Comparison of ENCODE assay signal across 8 mouse cellular contexts in genomic region chr2:173021633-173022055, GRCm38 (mm10). TPM values are rescaled to one million over a fixed set of nuclear protein-coding genes. Genes with fewer than 3 reads are reported as not detected.
DNase-seq lines count a peak whose midpoint lies in the region; ATAC-seq and TF ChIP-seq lines count a peak whose summit lies in the region.

No protein-coding gene starts in this region.

- ATAC-seq in heart, embryonic 12.5 days (ENCODE audit: insufficient number of reproducible peaks, low FRiP score), result peak; percentile 79
- peak; percentile 60 for ATAC-seq in kidney, embryonic 16.5 days (ENCODE audit: low FRiP score, low TSS enrichment)
- peak; percentile 61 for ATAC-seq in monocyte, adult 5-6 weeks (replicated peaks; ENCODE audit: insufficient number of reproducible peaks, low FRiP score, low TSS enrichment, poor library complexity, severe bottlenecking)

- TF ChIP-seq POLR2A in liver, adult 2 months (IDR thresholded peaks at IDR 0.05; ENCODE audit: extremely low read depth, insufficient read depth, low read length), result peak; percentile 92

- peak; percentile 96 for DNase-seq in CD4-positive, CD25-positive, alpha-beta regulatory T cell, adult 2 months (ENCODE audit: low read depth, low spot score)
- DNase-seq in brain, embryonic 18.5 days (ENCODE audit: low read depth, low spot score), result peak; percentile 71
- DNase-seq in liver, adult 2 months (ENCODE audit: extremely low read depth, low read depth, low spot score), result peak; percentile 68
- DNase-seq in spleen, postnatal 36 days (ENCODE audit: low spot score in 2 of 2), result peak; percentile 92 to 94

- H3K4me2 ChIP-seq in heart, embryonic 12.5 days, result peak overlapping the region; percentile 81
- peak overlapping the region; percentile 89 for H3K4me2 ChIP-seq in kidney, embryonic 16.5 days (replicated peaks; ENCODE audit: low read depth, low read length)

- no peaks in the 10 kb centered on the region; the same call in 1 of the 2 replicates for H3K27me3 ChIP-seq in erythroblast, embryonic 14.5 days (ENCODE audit: control insufficient read depth)
- no peaks in the 10 kb centered on the region; the same call in 1 of the 2 replicates for H3K27me3 ChIP-seq in heart, embryonic 12.5 days (replicated peaks)
- peaks cover 9% of the 10 kb centered on the region; the same call in 1 of the 2 replicates for H3K27me3 ChIP-seq in kidney, embryonic 16.5 days (ENCODE audit: insufficient read depth, low read length)
- no peaks in the 10 kb centered on the region for H3K27me3 ChIP-seq in liver, adult 2 months (ENCODE audit: control insufficient read depth, insufficient read depth, low read length)

- H3K79me2 ChIP-seq in liver, adult 2 months (ENCODE audit: control insufficient read depth, insufficient read depth, low read length), result peaks cover 3% of the 10 kb centered on the region; the same call in 1 of the 2 replicates

- peak overlapping the region; percentile 68 for H3K4me3 ChIP-seq in erythroblast, embryonic 14.5 days (replicated peaks)
- H3K4me3 ChIP-seq in heart, embryonic 12.5 days, result peak overlapping the region; percentile 89
- peak overlapping the region; percentile 78 for H3K4me3 ChIP-seq in kidney, embryonic 16.5 days (ENCODE audit: low read length)
- H3K4me3 ChIP-seq in liver, adult 2 months (ENCODE audit: insufficient read depth, low read depth, low read length), result peak overlapping the region; percentile 84

- peaks cover 54% of the 10 kb centered on the region for H3K36me3 ChIP-seq in erythroblast, embryonic 14.5 days (ENCODE audit: control insufficient read depth)
- peaks cover 23% of the 10 kb centered on the region for H3K36me3 ChIP-seq in heart, embryonic 12.5 days
- no peaks in the 10 kb centered on the region for H3K36me3 ChIP-seq in kidney, embryonic 16.5 days (ENCODE audit: insufficient read depth, low read length)
- no peaks in the 10 kb centered on the region for H3K36me3 ChIP-seq in liver, adult 2 months (ENCODE audit: control insufficient read depth, insufficient read depth, low read length)

- H3K27ac ChIP-seq in heart, embryonic 12.5 days (ENCODE audit: poor library complexity, severe bottlenecking), result peak overlapping the region; percentile 76
- H3K27ac ChIP-seq in kidney, embryonic 16.5 days (ENCODE audit: low read length), result no peak overlapping the region
- no peak overlapping the region for H3K27ac ChIP-seq in liver, adult 2 months (replicated peaks; ENCODE audit: insufficient read depth, low read depth, low read length)

- H3K9ac ChIP-seq in heart, embryonic 12.5 days, result peak overlapping the region; percentile 90
- peak overlapping the region; percentile 73 for H3K9ac ChIP-seq in kidney, embryonic 16.5 days (replicated peaks; ENCODE audit: low read length)
- peak overlapping the region; percentile 75 for H3K9ac ChIP-seq in liver, adult 2 months (ENCODE audit: low read depth, low read length)

- peaks cover 4% of the 10 kb centered on the region for H3K9me3 ChIP-seq in erythroblast, embryonic 14.5 days (ENCODE audit: control insufficient read depth, low read length)
- no peaks in the 10 kb centered on the region for H3K9me3 ChIP-seq in heart, embryonic 12.5 days (replicated peaks)
- H3K9me3 ChIP-seq in kidney, embryonic 16.5 days (ENCODE audit: low read length), result no peaks in the 10 kb centered on the region

- no peak for TF ChIP-seq CTCF in liver, adult 2 months (IDR thresholded peaks at IDR 0.05; ENCODE audit: low read depth, low read length)

- under 1% methylated on average over 54 of the region's 54 CpGs for WGBS in heart, embryonic 12.5 days
- whole genome bisulfite sequencing in kidney, embryonic 16.5 days, result under 1% methylated on average over 54 of the region's 54 CpGs
- WGBS in liver, adult 2 months, result 1% methylated on average over 54 of the region's 54 CpGs

- peaks cover 80% of the 10 kb centered on the region for H3K4me1 ChIP-seq in erythroblast, embryonic 14.5 days (ENCODE audit: control insufficient read depth)
- H3K4me1 ChIP-seq in heart, embryonic 12.5 days (replicated peaks), result peaks cover 64% of the 10 kb centered on the region
- H3K4me1 ChIP-seq in kidney, embryonic 16.5 days (ENCODE audit: insufficient read depth, low read length), result peaks cover 54% of the 10 kb centered on the region
- H3K4me1 ChIP-seq in liver, adult 2 months (ENCODE audit: control insufficient read depth, insufficient read depth, low read length), result peaks cover 18% of the 10 kb centered on the region

RNA-seq across cellular contexts. Expression of gene Rbm38, which starts 1.3 kb away (rescaled TPM):
- 548 and 594 TPM in 2 replicates for polyA plus RNA-seq in erythroblast, embryonic 14.5 days (2012)
- 146 and 147 TPM in 2 replicates for polyA plus RNA-seq in heart, embryonic 12.5 days (2016; fragmentation: Nextera tagmentation; extraction: Ambion mirVana)
- 35.4 and 37.0 TPM in 2 replicates for polyA plus RNA-seq in kidney, embryonic 16.5 days (2015; fragmentation: Nextera tagmentation; extraction: Ambion mirVana)
- 0.55 and 0.74 TPM in 2 replicates for total RNA-seq in liver, adult 2 months (2014; rRNA removed)
- polyA plus RNA-seq in liver, adult 2 months (2012; rRNA removed), result 6.4 and 11.1 TPM in 2 replicates
- 37.6 to 41.8 TPM (median 37.7 TPM) in 3 replicates for total RNA-seq in monocyte, adult 5-6 weeks (2017)

RNA-seq across cellular contexts. Expression of gene Rae1, which starts 21.7 kb away (rescaled TPM):
- 3.4 and 3.7 TPM in 2 replicates for polyA plus RNA-seq in erythroblast, embryonic 14.5 days (2012)
- polyA plus RNA-seq in heart, embryonic 12.5 days (2016; fragmentation: Nextera tagmentation; extraction: Ambion mirVana), result 102 and 103 TPM in 2 replicates
- 143 and 146 TPM in 2 replicates for polyA plus RNA-seq in kidney, embryonic 16.5 days (2015; fragmentation: Nextera tagmentation; extraction: Ambion mirVana)
- total RNA-seq in liver, adult 2 months (2014; rRNA removed), result 13.1 and 17.8 TPM in 2 replicates
- polyA plus RNA-seq in liver, adult 2 months (2012; rRNA removed), result 25.3 and 31.9 TPM in 2 replicates
- total RNA-seq in monocyte, adult 5-6 weeks (2017), result 40.0 to 48.7 TPM (median 46.6 TPM) in 3 replicates

RNA-seq across cellular contexts. Expression of gene Spo11, which starts 44.1 kb away (rescaled TPM):
- 0.02 TPM in 1 of 2 replicates, not detected in the other for polyA plus RNA-seq in erythroblast, embryonic 14.5 days (2012)
- polyA plus RNA-seq in heart, embryonic 12.5 days (2016; fragmentation: Nextera tagmentation; extraction: Ambion mirVana), result 0.26 and 0.30 TPM in 2 replicates
- 0.05 and 0.23 TPM in 2 replicates for polyA plus RNA-seq in kidney, embryonic 16.5 days (2015; fragmentation: Nextera tagmentation; extraction: Ambion mirVana)
- total RNA-seq in liver, adult 2 months (2014; rRNA removed), result under 0.01 and 0.07 TPM in 2 replicates
- not detected in 2 replicates for polyA plus RNA-seq in liver, adult 2 months (2012; rRNA removed)
- 2.6 to 8.5 TPM (median 7.4 TPM) in 3 replicates for total RNA-seq in monocyte, adult 5-6 weeks (2017)
